Mouse (Mus musculus) midbrain, embryonic 14.5 days (tissue): ENCODE measurements at regions not wholly inside any gene's neighbourhood (a gene's known extent, or its start where the extent isn't known, plus 50 kb on each side); places are given as distances from the start of the nearest gene placed in this dataset.

Source experiments
- ATAC-seq: fragments of 200-750 bp; cut with Nextera tagmentation; 2 replicates; pipeline ENCODE4 v1.8.0; 2017; ENCODE audit warnings: moderate number of reproducible peaks, moderate library complexity; ENCODE audit not compliant: low FRiP score, low TSS enrichment
- DNase-seq: peaks from one replicate; pipeline ENCODE4 v3.0.0-alpha.2; 2015
- H3K27ac ChIP-seq: fragments of 300-500 bp; sonication (generic); replicated peaks from 2 replicates; pipeline ENCODE4 v1.5.1; 2014; ENCODE audit warnings: mild to moderate bottlenecking, low read depth, low read length, moderate library complexity
- H3K27me3 ChIP-seq: fragments of 300-500 bp; sonication (generic); 2 replicates; pipeline ENCODE4 v1.6.1; 2014; ENCODE audit warnings: low read length, control low read depth, mixed read lengths; ENCODE audit not compliant: control insufficient read depth, insufficient read depth
- H3K36me3 ChIP-seq: fragments of 300-500 bp; sonication (generic); 2 replicates; pipeline ENCODE4 v1.6.1; 2014; ENCODE audit warnings: low read length, control low read depth; ENCODE audit not compliant: control insufficient read depth, insufficient read depth
- H3K4me1 ChIP-seq: fragments of 300-500 bp; sonication (generic); 2 replicates; pipeline ENCODE4 v1.6.1; 2014; ENCODE audit warnings: mild to moderate bottlenecking, antibody characterized with exemption, low read length, control low read depth; ENCODE audit not compliant: control insufficient read depth, insufficient read depth
- H3K4me2 ChIP-seq: fragments of 300-500 bp; sonication (generic); 2 replicates; pipeline ENCODE4 v1.6.1; 2014; ENCODE audit warnings: mild to moderate bottlenecking, low read length, moderate library complexity
- H3K4me3 ChIP-seq: fragments of 300-500 bp; sonication (generic); replicated peaks from 2 replicates; pipeline ENCODE4 v1.5.1; 2014; ENCODE audit warnings: low read depth, low read length
- H3K9ac ChIP-seq: fragments of 300-500 bp; sonication (generic); replicated peaks from 2 replicates; pipeline ENCODE4 v1.6.1; 2014; ENCODE audit warnings: mild to moderate bottlenecking, low read length, moderate library complexity
- H3K9me3 ChIP-seq: fragments of 300-500 bp; sonication (generic); 2 replicates; pipeline ENCODE4 v1.6.1; 2016; ENCODE audit warnings: low read length, control low read depth, mixed read lengths; ENCODE audit not compliant: control insufficient read depth
- WGBS: fragments of 180-500 bp; shearing (Covaris S2); extraction: QIAGEN DNeasy Blood & Tissue Kit; methylation state at CpG from one replicate; pipeline ENCODE4 v1.1.7; 2014; 5-methylcytosine and 5-hydroxymethylcytosine counted together

DNA sequence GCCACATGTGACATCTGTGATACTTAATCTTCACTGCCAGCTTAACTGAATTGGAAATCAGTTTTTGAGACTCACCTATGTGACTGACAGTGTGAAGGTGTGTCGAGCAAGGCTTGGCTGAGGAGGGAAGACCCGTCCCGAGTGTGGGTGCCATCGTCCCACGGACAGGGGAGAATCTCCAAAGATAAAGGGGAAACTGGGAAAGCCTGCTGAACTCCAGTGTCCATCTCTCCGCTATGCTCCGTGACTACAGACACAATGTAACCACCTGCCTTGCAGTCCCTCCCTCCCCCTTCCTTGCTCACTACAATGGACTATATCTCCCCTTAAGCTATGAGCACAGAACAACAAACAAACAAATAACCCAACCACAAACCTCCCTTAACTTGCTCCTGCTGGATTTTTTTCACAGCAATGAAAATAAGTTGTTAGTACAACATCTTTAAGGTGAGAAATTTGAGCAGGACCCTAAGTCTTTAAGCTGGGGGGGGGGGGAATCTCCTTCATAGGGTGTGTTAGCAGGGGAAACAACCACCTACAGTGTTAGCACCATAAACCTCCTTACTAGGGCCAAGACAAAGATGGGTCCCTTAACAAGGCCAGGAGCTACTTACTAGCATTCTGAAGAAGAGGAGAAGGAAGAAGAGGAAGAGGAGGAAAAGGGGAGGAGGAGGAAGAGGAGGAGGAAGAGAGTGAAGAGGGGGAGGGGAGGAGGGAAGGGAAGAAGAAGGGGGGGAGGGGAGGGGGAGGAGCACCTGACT, 144.0 kb upstream of the Nfe2l3 start:
- H3K27me3 ChIP-seq = no peaks in the 10 kb centered on the region
- no peaks in the 10 kb centered on the region for H3K36me3 ChIP-seq
- H3K4me2 ChIP-seq = no peak overlapping the region
- H3K9ac ChIP-seq = no peak overlapping the region
- no peak overlapping the region for H3K27ac ChIP-seq
- no peak for ATAC-seq
- 85% methylated on average over 7 of the region's 7 CpGs for WGBS
- no peaks in the 10 kb centered on the region for H3K4me1 ChIP-seq
- no peak for DNase-seq
- H3K9me3 ChIP-seq = no peaks in the 10 kb centered on the region
- no peak overlapping the region for H3K4me3 ChIP-seq

DNA sequence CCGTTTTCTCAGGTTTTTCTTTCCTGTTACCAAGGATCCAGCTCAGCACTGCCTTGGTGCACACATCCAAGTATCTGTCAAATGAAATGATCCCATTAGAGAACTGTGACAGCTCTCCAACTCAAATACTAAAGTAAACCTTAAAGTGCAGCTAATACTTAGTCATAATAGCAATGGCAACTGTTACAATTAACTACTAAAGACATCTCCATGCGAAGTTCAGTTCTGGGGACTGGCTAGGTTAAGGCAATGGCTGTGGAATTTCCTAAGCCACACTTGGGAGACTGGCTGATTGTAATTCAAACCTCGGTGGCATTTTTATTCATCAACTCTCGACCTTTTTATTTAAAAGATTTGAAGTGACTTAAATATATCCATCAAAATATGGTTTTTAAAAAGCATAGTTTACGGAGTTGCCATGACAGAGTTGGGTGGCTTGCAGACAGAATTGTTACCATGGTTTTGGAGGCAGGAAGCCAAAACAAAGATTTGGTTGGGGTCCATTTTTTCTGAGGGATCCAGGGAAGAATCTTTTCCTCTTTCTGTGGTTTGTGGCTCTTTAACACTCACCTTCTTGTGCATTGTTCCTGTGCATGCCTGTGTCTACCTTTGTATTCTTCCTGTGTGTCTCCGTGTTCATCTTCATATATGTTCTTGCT, 143.3 kb upstream of the Nfe2l3 start:
- no peak overlapping the region for H3K9ac ChIP-seq
- no peak overlapping the region for H3K4me3 ChIP-seq
- 69% methylated on average over 6 of the region's 6 CpGs for WGBS
- H3K27ac ChIP-seq = no peak overlapping the region
- no peaks in the 10 kb centered on the region for H3K9me3 ChIP-seq
- H3K36me3 ChIP-seq = no peaks in the 10 kb centered on the region
- no peaks in the 10 kb centered on the region for H3K27me3 ChIP-seq
- no peak overlapping the region for H3K4me2 ChIP-seq
- DNase-seq (no peak), ATAC-seq (no peak)
- no peaks in the 10 kb centered on the region for H3K4me1 ChIP-seq

DNA sequence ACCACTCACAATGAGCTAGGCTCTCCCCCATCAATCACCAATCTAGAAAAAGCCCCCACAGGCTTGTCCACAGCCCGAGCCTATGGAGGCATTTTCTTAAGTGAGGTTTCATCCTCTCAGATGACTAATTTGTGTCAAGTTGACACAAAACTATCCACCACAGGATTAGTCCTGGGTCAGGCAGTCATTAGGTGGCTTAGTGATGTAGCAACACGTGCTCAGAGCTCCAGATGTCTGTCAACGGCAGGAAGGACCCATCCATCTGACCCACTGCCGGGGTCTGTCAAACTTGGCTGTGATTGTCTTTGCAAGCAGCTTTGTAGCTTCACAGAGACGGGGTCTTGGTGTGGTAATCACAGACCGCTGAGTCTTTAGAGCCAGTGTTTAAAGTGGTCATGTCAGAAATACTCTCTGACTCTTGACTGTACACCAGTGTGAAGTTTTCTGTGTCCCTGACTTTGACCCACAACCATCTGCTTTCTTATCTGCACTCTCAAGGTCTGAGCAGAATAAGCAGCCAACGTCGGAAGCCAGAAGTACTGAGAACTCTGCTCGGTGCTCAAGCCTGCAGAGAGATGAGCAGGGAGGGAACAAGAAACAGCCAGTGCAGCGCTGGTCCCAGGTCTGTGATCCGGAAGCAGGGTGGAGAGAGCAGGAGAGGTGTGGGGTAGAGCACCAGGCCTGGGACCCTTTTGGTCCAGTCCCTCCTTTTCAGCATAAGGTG, 131.6 kb upstream of the Nfe2l3 start:
- DNase-seq (no peak), ATAC-seq (no peak)
- Histone ChIP-seq H3K4me1 (no peaks in the 10 kb centered on the region), H3K27ac (no peak overlapping the region), H3K4me3 (no peak overlapping the region), H3K4me2 (no peak overlapping the region), H3K9me3 (0 out of 2 replicates have a peak, but pooled peaks cover 3% of the 10 kb centered on the region), H3K27me3 (no peaks in the 10 kb centered on the region), H3K36me3 (no peaks in the 10 kb centered on the region), H3K9ac (no peak overlapping the region)
- WGBS = 83% methylated on average over 11 of the region's 11 CpGs

DNA sequence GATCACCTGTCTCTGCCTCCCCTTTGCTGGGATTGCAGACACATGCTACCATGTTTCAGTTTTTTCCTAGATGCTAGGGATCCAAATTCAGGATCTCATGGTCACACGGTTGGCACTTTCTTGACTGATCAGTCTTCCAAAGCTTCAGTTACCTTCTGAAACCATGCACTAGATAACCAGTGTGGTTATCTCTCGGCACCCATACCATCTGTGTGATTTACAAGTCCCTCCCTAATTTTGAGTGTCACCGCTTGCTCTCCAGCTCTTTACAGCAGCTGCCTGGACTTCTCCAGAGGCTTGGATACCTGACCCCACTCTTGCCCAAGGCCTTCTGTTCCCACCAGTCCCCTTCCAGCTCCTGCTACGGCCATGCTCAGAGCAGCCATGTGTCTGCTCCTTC, 130.6 kb upstream of the Nfe2l3 start:
- Histone ChIP-seq H3K27ac (no peak overlapping the region), H3K9ac (no peak overlapping the region), H3K27me3 (no peaks in the 10 kb centered on the region), H3K4me3 (no peak overlapping the region), H3K4me1 (no peaks in the 10 kb centered on the region), H3K9me3 (0 out of 2 replicates have a peak, but pooled peaks cover 3% of the 10 kb centered on the region), H3K4me2 (no peak overlapping the region), H3K36me3 (no peaks in the 10 kb centered on the region)
- ATAC-seq (no peak), DNase-seq (no peak)
- WGBS = 93% methylated on average over 4 of the region's 4 CpGs

DNA sequence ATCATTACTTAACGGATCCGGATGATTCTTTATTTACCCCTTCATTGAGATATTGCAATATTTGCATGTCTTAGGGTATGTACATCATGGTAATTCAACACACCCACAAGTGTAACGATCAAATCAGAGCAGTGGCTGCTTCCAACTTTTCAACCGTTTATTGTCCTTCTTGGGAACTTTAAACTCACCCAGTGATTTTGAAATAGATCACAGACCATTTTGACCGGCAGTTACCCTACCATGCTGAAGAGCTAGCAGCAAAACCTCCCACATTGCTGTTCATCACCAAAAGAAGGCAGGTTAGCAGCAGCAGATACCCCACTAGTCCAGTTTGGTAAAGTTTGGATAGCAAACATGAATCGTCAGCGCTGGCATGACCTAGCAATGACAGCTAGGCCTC, 130.2 kb upstream of the Nfe2l3 start:
- Histone ChIP-seq H3K9me3 (0 out of 2 replicates have a peak, but pooled peaks cover 3% of the 10 kb centered on the region), H3K27ac (no peak overlapping the region), H3K4me2 (no peak overlapping the region), H3K27me3 (no peaks in the 10 kb centered on the region), H3K9ac (no peak overlapping the region), H3K36me3 (no peaks in the 10 kb centered on the region), H3K4me1 (no peaks in the 10 kb centered on the region), H3K4me3 (no peak overlapping the region)
- DNase-seq = no peak
- WGBS = 96% methylated on average over 7 of the region's 7 CpGs
- no peak for ATAC-seq

DNA sequence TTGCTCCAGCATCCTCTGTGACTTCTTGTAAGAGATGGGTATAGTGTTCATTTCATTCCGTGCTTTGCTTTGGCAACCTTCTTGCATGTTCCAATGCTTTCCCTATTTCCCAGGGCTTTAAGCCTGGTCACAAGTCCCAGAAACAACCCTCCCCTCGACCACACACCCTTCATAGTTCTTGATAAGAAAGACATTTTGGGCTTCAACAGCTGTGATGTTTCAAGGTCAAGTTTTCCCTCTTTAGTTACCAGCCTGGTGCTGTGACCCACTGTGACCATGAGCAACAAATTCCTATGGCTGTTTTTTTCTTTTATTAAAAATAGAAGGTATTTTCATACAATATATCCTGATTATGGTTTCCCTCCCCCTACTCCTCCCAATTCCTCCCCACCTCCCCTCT, 114.1 kb upstream of the Nfe2l3 start:
- no peaks in the 10 kb centered on the region for H3K27me3 ChIP-seq
- 71% methylated on average over 2 of the region's 2 CpGs for WGBS
- no peak for ATAC-seq

DNA sequence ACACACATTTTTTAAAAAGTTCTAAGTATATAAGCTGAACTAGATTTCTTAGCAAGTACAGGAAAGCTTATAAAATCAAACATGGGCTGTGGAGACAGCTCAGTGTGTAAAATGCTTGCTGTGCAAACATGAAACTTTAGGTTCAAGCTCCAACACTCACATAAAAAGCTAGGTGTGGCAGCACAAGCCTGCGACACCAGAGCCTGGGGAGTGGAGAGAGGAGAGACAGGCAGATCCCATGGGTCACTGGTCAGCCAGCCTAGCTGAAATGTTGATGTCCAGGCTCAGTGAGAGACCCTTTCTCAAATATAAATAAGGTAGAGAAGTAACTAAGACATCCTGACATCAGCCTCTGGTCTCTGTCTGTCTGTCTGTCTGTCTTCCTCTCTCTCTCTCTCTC, 112.5 kb upstream of the Nfe2l3 start:
- ATAC-seq (no peak), DNase-seq (no peak)
- no peak overlapping the region for H3K4me3 ChIP-seq
- no peak overlapping the region for H3K4me2 ChIP-seq
- no peak overlapping the region for H3K9ac ChIP-seq
- no peaks in the 10 kb centered on the region for H3K27me3 ChIP-seq
- H3K27ac ChIP-seq = no peak overlapping the region
- H3K36me3 ChIP-seq = no peaks in the 10 kb centered on the region
- H3K9me3 ChIP-seq = no peaks in the 10 kb centered on the region
- H3K4me1 ChIP-seq = no peaks in the 10 kb centered on the region
- 81% methylated on average over 1 of the region's 1 CpGs for WGBS

More for the DNA sequence above, 114.1 kb upstream of the Nfe2l3 start:
- no peaks in the 10 kb centered on the region for H3K9me3 ChIP-seq
- H3K9ac ChIP-seq = no peak overlapping the region
- DNase-seq = no peak
- no peak overlapping the region for H3K4me3 ChIP-seq
- H3K4me1 ChIP-seq = no peaks in the 10 kb centered on the region
- no peaks in the 10 kb centered on the region for H3K36me3 ChIP-seq
- H3K4me2 ChIP-seq = no peak overlapping the region
- H3K27ac ChIP-seq = no peak overlapping the region

DNA sequence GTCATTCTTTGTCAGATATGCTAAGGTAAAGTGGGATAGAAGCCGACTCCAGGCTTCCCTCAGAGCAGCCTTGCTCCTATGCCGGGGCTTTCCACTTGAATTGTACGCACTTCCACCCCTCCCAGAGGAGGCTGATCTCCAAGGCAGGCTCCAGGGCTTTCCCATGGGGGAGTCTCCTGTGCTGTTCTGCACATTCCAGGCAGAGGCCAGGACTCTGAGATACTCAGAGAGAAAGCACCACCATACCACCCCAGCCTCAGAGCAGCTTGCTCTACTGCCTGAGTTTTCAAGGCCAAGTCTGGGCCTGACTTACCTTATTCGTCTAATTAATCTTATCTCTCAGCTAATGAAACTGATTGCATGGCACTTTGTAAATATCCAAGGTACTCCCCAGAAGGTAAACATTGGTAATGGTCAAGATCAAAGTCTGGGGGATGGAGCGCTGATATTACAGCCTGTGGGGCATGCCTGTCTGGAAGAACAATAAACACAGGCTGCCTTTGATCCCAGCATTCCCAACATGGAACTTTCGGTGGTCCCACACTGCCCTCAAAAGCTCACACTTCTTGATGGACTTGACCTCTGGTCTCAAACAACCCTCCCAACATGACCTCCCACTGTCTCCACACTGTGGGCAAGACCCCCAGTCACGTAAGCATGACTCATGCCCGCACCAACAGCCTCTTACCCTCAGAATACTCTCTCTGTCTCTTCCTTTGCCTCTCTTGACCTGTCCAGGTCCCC, 111.6 kb upstream of the Nfe2l3 start:
- H3K4me2 ChIP-seq = no peak overlapping the region
- no peak overlapping the region; the same call in 1 of the 2 replicates for H3K27ac ChIP-seq
- no peak overlapping the region for H3K4me3 ChIP-seq
- no peak overlapping the region for H3K9ac ChIP-seq
- no peaks in the 10 kb centered on the region for H3K36me3 ChIP-seq
- WGBS = 63% methylated on average over 8 of the region's 8 CpGs
- DNase-seq = peak; percentile 18
- no peaks in the 10 kb centered on the region for H3K9me3 ChIP-seq
- H3K4me1 ChIP-seq = no peaks in the 10 kb centered on the region
- no peak for ATAC-seq
- H3K27me3 ChIP-seq = no peaks in the 10 kb centered on the region
